Mouse (Mus musculus) left cerebral cortex, adult 2 months (tissue): ENCODE measurements at regions not wholly inside any gene's neighbourhood (a gene's known extent, or its start where the extent isn't known, plus 50 kb on each side); places are given as distances from the start of the nearest gene placed in this dataset.

Experiments used
- DNase-seq, 2 experiments: peaks; one replicate each; pipeline ENCODE4 v3.0.0; 2021 to 2022; ENCODE audit warnings: low spot score in 2 of 2, mixed read lengths in 1 of 2; ENCODE audit errors: extremely low spot score in 1 of 2
- H3K27ac ChIP-seq: fragments of 200-600 bp; 2 replicates; pipeline ENCODE4 v1.8.1; 2022
- H3K4me3 ChIP-seq: fragments of 200-600 bp; 2 replicates; pipeline ENCODE4 v1.8.1; 2022
- CTCF ChIP-seq: fragments of 200-600 bp; IDR thresholded peaks from 2 replicates; pipeline ENCODE4 v1.8.1; 2022; ENCODE audit warnings: antibody characterized with exemption, mild to moderate bottlenecking, moderate library complexity
- intact Hi-C: fragments of 180-260 bp; cut with DNase I; formaldehyde crosslinking; loops from one replicate; pipeline ENCODE4 v1.15.1; 2025

DNA sequence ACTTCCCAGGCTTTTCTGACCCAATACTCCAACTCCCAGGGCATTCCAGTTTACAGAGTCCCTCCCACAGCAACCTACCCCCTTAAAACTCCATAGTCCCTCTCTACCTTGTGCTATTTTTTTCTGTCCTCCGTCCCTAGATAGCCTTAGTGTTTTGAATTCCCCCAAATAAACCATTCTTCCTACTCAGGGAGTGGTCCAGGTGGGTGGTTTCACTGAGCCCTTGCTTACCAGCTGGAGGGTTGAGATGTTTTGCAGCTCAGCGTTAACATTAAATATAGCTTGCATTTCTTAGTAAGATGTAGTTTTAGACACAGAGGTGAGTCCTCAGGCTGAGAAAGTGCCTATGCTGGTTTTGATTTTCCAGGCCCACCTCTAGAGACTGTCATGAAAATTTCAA lies 313.0 kb downstream of the Bmper start:
- intact Hi-C loops = loop anchor here (5.0 kb wide), 1 partner anchor 39 kb away; no protein-coding TSS in a partner anchor
- DNase-seq = no peak
- peak overlapping the region; percentile 19 for H3K27ac ChIP-seq
- TF ChIP-seq CTCF = no peak
- H3K4me3 ChIP-seq = no peak overlapping the region

DNA sequence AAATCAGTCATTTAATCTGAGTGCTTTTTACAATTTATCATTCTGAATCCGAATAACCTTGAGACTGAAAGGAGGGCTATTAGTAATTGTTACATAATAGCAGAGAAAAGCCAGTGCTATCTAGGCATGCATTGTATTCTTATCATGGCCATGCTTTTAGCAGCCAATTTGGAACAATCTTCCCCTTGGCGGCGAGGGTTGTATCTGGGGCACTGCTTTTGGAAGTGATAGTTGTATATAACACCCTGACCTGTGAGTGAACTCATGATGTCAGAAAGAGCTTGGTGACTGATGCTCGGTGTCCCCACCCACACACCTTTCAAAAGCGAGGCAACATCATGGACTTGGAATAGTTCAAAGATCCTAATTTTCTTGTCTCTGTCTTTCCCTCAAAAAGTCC lies 315.2 kb downstream of the Bmper start:
- no peak for TF ChIP-seq CTCF
- no peak for DNase-seq
- Histone ChIP-seq H3K4me3 (no peak overlapping the region), H3K27ac (no peak overlapping the region)
- intact Hi-C loops = loop anchor here (5.0 kb wide), 1 partner anchor 41 kb away; no protein-coding TSS in a partner anchor

DNA sequence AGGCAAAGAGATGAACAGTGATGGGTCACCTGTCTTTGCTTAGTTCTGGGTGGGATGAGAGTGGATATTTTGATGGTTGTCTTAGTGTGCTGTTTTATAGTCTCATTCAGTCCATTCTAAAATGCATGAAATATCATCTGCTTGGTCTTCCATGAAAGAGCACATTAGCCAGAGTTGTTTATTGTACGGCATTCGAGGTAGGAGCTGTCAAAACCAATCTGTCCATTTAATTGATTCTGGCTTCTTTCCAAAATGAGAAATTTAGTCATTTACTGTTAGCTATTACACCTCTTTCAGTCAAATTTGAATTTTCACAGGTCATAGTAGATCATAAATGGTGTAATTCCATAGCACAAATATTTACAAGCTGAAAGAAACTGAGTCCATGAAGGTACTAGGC lies 328.8 kb downstream of the Bmper start:
- Histone ChIP-seq H3K27ac (no peak overlapping the region), H3K4me3 (no peak overlapping the region)
- DNase-seq = no peak
- TF ChIP-seq CTCF = no peak
- intact Hi-C loops = no loop called here

DNA sequence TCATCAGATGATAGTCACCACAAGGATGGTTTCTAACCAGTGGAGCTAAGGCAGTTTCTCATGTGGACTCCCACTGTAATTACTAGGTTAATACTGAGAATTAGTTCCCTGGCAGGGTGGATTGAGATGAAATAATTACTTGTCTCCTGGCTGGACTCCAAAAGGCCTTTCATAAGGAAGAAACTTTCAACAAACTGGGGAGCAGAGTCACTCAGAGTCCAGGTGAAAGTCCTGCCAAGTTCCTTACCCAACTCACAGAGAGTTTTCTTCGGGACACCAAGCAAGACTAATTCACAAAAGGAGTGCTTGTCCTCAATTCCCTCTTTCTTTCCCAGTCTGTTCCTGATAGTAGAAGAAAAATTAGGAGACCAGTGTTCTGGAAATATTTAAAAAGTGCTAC lies 330.9 kb downstream of the Bmper start:
- TF ChIP-seq CTCF = no peak
- DNase-seq = no peak

DNA sequence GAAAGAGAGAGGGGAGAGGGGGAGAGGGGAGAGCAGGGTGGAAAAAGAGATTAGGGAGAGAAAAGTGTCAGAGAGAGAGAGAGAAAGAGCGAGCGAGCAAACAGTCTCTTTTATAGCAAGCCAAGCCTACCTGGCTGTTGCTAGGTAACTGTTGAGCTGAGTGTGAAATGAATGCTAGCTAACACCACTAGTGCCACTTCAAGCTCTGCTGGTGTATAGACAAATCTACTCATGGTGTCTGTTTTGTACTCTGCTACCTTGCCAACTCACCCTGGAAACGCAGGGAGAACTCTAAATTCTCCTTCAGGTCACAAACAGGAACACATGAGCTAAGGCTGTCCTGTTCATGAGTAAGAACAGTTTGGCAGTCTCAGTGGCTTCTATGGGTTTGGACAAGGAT lies 334.7 kb downstream of the Bmper start:
- DNase-seq = no peak
- intact Hi-C loops = no loop called here
- Histone ChIP-seq H3K4me3 (no peak overlapping the region), H3K27ac (no peak overlapping the region)
- no peak for TF ChIP-seq CTCF

More for the DNA sequence above, 330.9 kb downstream of the Bmper start:
- intact Hi-C loops = no loop called here
- Histone ChIP-seq H3K27ac (no peak overlapping the region), H3K4me3 (no peak overlapping the region)

DNA sequence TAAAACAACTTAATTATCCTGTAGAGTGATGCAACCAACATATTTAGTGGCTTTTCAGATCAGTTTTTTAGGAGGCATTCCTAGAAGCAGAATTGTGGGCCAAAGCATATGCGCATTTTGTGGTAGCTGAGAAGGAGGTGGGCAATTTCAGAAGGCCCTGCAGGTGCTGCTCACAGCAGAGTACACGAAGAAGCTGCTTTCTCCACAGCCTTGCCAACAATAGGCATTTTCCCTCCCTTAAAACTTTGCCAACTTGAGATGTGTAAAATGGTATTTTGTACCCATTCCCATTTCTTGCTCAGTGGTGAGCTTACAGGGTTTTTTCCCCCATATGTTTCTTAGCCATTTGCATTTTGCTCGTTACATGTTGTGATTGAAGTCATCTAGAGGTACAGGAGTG lies 339.0 kb downstream of the Bmper start:
- no peak overlapping the region for H3K27ac ChIP-seq
- no peak overlapping the region for H3K4me3 ChIP-seq
- no peak for TF ChIP-seq CTCF
- intact Hi-C loops = no loop called here
- no peak for DNase-seq

DNA sequence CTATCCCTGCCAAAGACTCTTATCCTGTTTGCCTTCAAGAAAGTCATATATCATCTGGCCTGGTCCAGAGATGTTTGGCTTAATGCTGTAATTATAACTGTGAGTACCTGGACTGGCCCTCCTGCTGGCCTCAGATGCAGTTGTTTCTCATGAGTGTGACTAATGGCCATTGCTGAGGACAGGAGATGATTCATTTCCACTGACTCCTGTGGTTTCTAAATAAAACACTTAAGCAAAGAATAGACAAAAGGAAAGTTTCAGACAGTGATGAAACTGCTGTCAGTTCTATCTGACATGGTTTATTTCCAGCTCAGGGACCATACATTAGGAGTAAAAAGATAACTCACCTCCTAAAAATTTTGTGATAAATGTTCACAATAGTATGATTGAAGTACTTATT lies 344.2 kb downstream of the Bmper start:
- H3K27ac ChIP-seq = no peak overlapping the region
- no peak for TF ChIP-seq CTCF
- no peak for DNase-seq
- no peak overlapping the region for H3K4me3 ChIP-seq
- intact Hi-C loops = loop anchor here (5.0 kb wide), 1 partner anchor 70 kb away; no protein-coding TSS in a partner anchor

DNA sequence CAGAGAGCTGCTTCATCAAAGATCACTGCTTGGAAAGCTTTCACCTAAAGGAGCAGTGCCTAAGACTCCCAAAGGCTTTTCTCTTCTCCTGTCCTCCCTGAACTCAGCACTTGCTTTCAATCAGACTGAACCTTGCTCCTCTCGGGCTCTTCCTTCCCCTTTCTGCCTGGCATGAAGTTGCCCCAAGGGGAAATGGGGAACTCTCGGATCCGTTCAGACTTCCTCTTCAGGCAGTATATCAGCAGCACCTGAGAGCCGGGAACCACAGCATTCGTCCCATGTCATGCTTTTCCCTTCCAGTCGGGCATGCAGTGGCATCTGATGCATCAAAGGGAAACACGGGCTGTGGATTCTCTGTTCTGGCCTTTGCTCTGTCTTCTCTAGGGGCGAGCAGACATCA lies 347.3 kb downstream of the Bmper start:
- intact Hi-C loops = no loop called here

DNA sequence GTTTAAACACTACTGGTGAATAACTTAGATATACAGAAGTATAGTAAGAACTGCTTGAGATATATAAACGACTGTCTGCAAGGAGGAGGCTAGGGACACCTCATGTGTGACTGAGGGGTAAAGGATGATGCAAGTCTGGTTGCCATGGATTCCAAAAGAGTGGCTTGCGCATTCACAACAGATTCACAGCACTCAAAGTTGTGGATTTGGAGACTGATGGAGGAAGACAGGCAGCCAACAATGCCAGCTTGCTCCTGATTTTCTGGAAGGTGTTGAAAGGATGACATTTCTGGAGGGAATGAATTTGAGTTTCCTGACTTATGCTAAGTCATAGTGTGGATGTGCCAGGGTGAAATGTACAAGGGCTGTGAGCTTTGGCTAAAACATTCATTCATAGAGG lies 353.4 kb downstream of the Bmper start:
- Histone ChIP-seq H3K27ac (no peak overlapping the region), H3K4me3 (no peak overlapping the region)
- DNase-seq = no peak
- TF ChIP-seq CTCF = no peak
- intact Hi-C loops = no loop called here

More for the DNA sequence above, 347.3 kb downstream of the Bmper start:
- TF ChIP-seq CTCF = no peak
- Histone ChIP-seq H3K27ac (no peak overlapping the region), H3K4me3 (no peak overlapping the region)
- DNase-seq = no peak

DNA sequence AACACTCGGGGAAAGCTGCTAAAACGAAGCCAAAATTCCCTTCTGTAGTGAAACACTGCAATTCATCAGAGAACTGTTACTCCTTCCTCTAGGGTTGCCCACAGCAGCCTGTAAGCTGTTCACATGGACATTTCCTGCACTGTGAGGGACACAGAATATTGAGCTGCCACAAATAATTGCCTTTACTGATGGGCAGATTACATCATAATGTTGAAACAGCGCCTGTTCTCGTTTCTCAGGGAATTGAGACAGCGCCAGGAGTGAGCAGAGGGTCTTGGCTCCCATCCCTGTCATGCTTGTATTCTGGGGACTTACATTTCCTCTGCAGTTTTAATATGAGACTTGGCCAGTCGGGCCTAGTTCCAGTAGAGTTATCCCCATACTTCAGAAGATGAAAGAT lies 357.3 kb downstream of the Bmper start:
- DNase-seq = no peak
- H3K27ac ChIP-seq = peak overlapping the region; percentile 80
- intact Hi-C loops = loop anchor here (2.0 to 5.0 kb wide), 7 partner anchors 83 to 937 kb away; partner anchors contain the start of gene Dpy19l1

DNA sequence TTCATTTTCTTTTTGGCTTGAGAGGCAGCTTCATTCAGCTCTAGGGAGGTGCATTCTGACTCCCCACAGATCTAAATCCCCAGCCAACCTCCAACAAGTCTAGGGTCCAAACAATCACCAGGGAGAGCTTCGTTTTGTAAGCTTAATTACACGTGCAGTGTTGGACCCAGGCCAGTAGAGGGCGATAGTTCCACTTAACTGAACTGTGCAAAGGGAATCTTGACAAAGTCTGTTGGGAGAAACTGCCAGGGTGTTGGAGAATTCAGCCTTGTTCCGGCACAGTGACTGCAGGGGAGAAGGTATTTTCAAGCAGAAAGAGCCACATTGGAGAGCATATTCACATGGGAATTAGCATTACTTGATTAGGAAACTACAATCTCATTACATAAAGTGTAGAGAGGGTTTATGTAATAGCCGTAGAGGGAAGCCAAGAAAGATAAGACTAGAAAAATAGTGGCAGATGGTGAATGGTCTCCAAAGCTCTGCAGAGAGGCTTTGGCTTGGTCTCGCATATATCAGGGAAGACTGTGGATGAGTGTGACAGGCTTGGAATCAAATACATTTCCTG lies 358.2 kb downstream of the Bmper start:
- peak overlapping the region; percentile 80 for H3K27ac ChIP-seq
- intact Hi-C loops = loop anchor here (2.0 to 5.0 kb wide), 7 partner anchors 84 to 936 kb away; partner anchors contain the start of gene Dpy19l1
- no peak overlapping the region for H3K4me3 ChIP-seq
- peak; percentile 78 to 81 for DNase-seq
- peak; percentile 90 for TF ChIP-seq CTCF

More for the DNA sequence above, 357.3 kb downstream of the Bmper start:
- H3K4me3 ChIP-seq = no peak overlapping the region
- TF ChIP-seq CTCF = no peak

DNA sequence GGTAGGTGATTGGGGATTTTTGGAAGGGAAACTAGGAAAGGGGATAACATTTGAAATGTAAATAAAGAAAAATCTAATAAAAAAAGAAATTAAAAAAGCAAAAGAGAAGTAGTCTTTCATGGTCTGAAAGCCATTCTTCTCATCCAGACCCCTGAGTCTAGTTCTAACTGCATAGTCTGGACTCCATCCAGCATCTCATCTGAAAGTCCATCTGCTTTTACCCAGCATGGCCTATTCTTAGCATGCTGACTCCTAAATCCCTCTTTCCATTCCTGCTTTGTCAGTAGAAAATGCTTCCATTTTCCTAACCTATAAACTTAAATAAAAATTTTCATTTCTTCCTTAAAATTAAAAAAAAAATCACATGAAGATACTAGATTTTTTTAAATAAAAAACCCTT lies 361.7 kb downstream of the Bmper start:
- no peak for TF ChIP-seq CTCF
- DNase-seq = no peak
- no peak overlapping the region; the same call in 1 of the 2 replicates for H3K27ac ChIP-seq
- H3K4me3 ChIP-seq = no peak overlapping the region
- intact Hi-C loops = loop anchor here (5.0 kb wide), 5 partner anchors 122 to 933 kb away; partner anchors contain the start of gene Dpy19l1

DNA sequence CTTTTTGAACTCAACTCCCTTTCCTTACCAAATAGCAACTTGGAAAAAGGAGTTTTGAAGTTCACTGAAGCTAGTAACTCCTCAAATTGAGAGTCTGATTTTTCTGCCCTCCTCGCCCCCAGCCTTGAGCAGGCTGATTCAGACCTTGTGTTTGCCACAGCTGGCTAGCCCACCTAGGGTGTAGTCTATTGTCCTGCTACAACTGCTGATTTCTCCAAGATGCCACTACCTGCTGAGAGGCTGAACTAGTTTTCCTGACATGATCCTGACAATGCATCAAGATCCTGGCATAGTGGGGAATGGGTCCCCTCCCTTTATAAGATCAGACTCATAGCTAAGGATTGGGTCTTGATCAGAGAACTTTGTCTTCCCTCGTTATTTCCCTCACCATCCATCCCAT lies 366.1 kb downstream of the Bmper start:
- TF ChIP-seq CTCF = no peak
- no peak for DNase-seq

More for the DNA sequence above, 366.1 kb downstream of the Bmper start:
- intact Hi-C loops = no loop called here
- Histone ChIP-seq H3K4me3 (no peak overlapping the region), H3K27ac (no peak overlapping the region)
